Mouse (Mus musculus) liver, embryonic 14.5 days (tissue): ENCODE data around the gene Ttll8. TPM values are rescaled to one million over a fixed set of nuclear protein-coding genes. Genes with fewer than 3 reads are reported as not detected.

Experiments
- ATAC-seq: fragments of 200-750 bp; cut with Nextera tagmentation; 2 replicates; pipeline ENCODE4 v1.8.0; 2017; ENCODE audit warnings: moderate number of reproducible peaks, mild to moderate bottlenecking, moderate library complexity; ENCODE audit not compliant: insufficient read depth
- DNase-seq, 3 experiments: peaks; one replicate each; pipeline ENCODE4 v3.0.0-alpha.2; 2012 to 2013; ENCODE audit warnings: low read depth in 3 of 3, low spot score in 3 of 3
- H3K27ac ChIP-seq: fragments of 300-500 bp; sonication (generic); 2 replicates; pipeline ENCODE4 v1.5.1; 2014; ENCODE audit warnings: moderate library complexity, mild to moderate bottlenecking, control low read depth, inconsistent platforms
- H3K27me3 ChIP-seq: fragments of 300-500 bp; sonication (generic); 2 replicates; pipeline ENCODE4 v1.6.1; 2014; ENCODE audit warnings: mild to moderate bottlenecking, low read length, moderate library complexity; ENCODE audit not compliant: control insufficient read depth, insufficient read depth
- H3K36me3 ChIP-seq: fragments of 300-500 bp; sonication (generic); replicated peaks from 2 replicates; pipeline ENCODE4 v1.6.1; 2014; ENCODE audit warnings: low read depth; ENCODE audit not compliant: control insufficient read depth, insufficient read depth
- H3K4me1 ChIP-seq, 2 experiments: fragments of 200-500 bp in 1 of 2; fragments of 300-500 bp in 1 of 2; sonication (generic) in 1 of 2; replicated peaks; 2 replicates each; pipeline ENCODE4 v1.6.1; 2012 to 2014; ENCODE audit warnings: antibody characterized with exemption in 1 of 2, inconsistent platforms in 1 of 2, low read length in 1 of 2; ENCODE audit not compliant: control insufficient read depth in 2 of 2, insufficient read depth in 2 of 2
- H3K4me2 ChIP-seq: fragments of 300-500 bp; sonication (generic); 2 replicates; pipeline ENCODE4 v1.6.1; 2014; ENCODE audit warnings: low read depth, mild to moderate bottlenecking, control low read depth, moderate library complexity
- H3K4me3 ChIP-seq, 2 experiments: fragments of 200-500 bp in 1 of 2; fragments of 300-500 bp in 1 of 2; sonication (generic) in 1 of 2; 2 replicates each; pipeline ENCODE4 v1.5.1; 2012 to 2014; ENCODE audit warnings: low read depth in 2 of 2, low read length in 2 of 2, mild to moderate bottlenecking in 2 of 2, control low read depth in 1 of 2, inconsistent platforms in 1 of 2, moderate library complexity in 1 of 2; ENCODE audit not compliant: insufficient read depth in 1 of 2
- H3K9ac ChIP-seq: fragments of 300-500 bp; sonication (generic); replicated peaks from 2 replicates; pipeline ENCODE4 v1.6.1; 2014; ENCODE audit warnings: mild to moderate bottlenecking, control low read depth, moderate library complexity
- H3K9me3 ChIP-seq: fragments of 300-500 bp; sonication (generic); 2 replicates; pipeline ENCODE4 v1.6.1; 2016; ENCODE audit warnings: low read length, mixed read lengths; ENCODE audit not compliant: control insufficient read depth
- CTCF ChIP-seq: IDR thresholded peaks from 2 replicates; pipeline ENCODE4 v1.5.1; 2016; ENCODE audit warnings: antibody characterized with exemption, low read depth, control low read depth
- EP300 ChIP-seq: IDR thresholded peaks from 2 replicates; pipeline ENCODE4 v1.6.1; 2016; ENCODE audit warnings: antibody characterized with exemption, low read depth
- WGBS: fragments of 180-500 bp; shearing (Covaris S2); extraction: QIAGEN DNeasy Blood & Tissue Kit; methylation state at CpG from one replicate; pipeline ENCODE4 v1.1.7; 2014; ENCODE audit not compliant: insufficient replicate concordance; 5-methylcytosine and 5-hydroxymethylcytosine counted together
- polyA plus RNA-seq, 2 experiments: library from polyadenylated mRNA; depleted of rRNA in 1 of 2; stranded (reverse) in 1 of 2; unstranded in 1 of 2; fragments of >200 nt; fragmentation: Nextera tagmentation in 1 of 2; extraction: Ambion mirVana in 1 of 2; gene quantifications; 2 replicates each; pipeline versions ENCODE4 v1.2.1 to v1.2.3; 2012 to 2014

Ttll8 gene
- polyA plus RNA-seq, 2 experiments = not detected

- Histone ChIP-seq H3K27ac (no peak overlapping the region), H3K4me2 (no peak overlapping the region), H3K9ac (no peak overlapping the region), H3K27me3 (no peaks in the 10 kb centered on the region; the same call in 1 of the 2 replicates), H3K36me3 (no peaks in the 10 kb centered on the region), H3K9me3 (no peaks in the 10 kb centered on the region), H3K4me1 (no peaks in the 10 kb centered on the region), H3K4me3 (no peak overlapping the region)
- no peak for ATAC-seq
- TF ChIP-seq EP300 (no peak), CTCF (no peak)
- WGBS = 42% methylated on average over 8 of the region's 8 CpGs
- DNase-seq = no peak
Observed at GRCm38 (mm10) chr15:88843486-88844097, 110.6 kb downstream of the Ttll8 start.

GRCm38 (mm10) chr15:88842300-88842673, 111.9 kb downstream of the Ttll8 start:
- Histone ChIP-seq H3K9me3 (no peaks in the 10 kb centered on the region), H3K4me1 (0 out of 4 replicates have a peak, but pooled peaks cover 0 to 3% of the 10 kb centered on the region in 2 experiments), H3K9ac (no peak overlapping the region), H3K4me3 (no peak overlapping the region), H3K27me3 (no peaks in the 10 kb centered on the region; the same call in 1 of the 2 replicates), H3K27ac (no peak overlapping the region), H3K36me3 (no peaks in the 10 kb centered on the region), H3K4me2 (no peak overlapping the region)
- TF ChIP-seq EP300 (no peak), CTCF (no peak)
- ATAC-seq (no peak), DNase-seq (no peak)
- WGBS = 40% methylated on average over 3 of the region's 3 CpGs

GRCm38 (mm10) chr15:88841580-88842299, 112.5 kb downstream of the Ttll8 start:
- no peak overlapping the region for H3K4me3 ChIP-seq
- no peaks in the 10 kb centered on the region for H3K36me3 ChIP-seq
- DNase-seq = no peak
- TF ChIP-seq CTCF (no peak), EP300 (no peak)
- H3K4me2 ChIP-seq = no peak overlapping the region
- no peaks in the 10 kb centered on the region for H3K9me3 ChIP-seq
- no peak for ATAC-seq
- no peak overlapping the region for H3K27ac ChIP-seq
- 0 out of 4 replicates have a peak, but pooled peaks cover 0 to 4% of the 10 kb centered on the region in 2 experiments for H3K4me1 ChIP-seq
- H3K9ac ChIP-seq = no peak overlapping the region
- no peaks in the 10 kb centered on the region; the same call in 1 of the 2 replicates for H3K27me3 ChIP-seq
- 73% methylated on average over 3 of the region's 3 CpGs for WGBS

DNA sequence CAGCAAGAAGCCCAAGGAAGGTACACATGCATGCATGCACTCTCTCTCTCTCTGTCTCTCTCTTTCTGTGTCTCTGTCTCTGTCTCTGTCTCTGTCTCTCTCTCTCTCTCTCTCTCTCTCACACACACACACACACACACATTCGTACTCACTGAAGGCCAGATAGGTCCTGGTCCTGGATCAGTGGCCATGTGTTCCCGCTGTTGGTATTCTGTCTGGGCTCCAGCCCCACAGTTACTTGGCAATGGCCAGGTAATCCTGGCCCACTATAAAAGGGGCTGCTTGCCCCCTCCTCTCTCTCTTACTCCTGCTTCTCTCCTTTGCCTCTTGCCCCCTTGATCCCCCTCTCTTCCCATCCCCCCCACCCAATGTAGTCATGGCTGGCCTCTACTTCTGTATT, 113.1 kb downstream of the Ttll8 start:
- H3K27me3 ChIP-seq = no peaks in the 10 kb centered on the region; the same call in 1 of the 2 replicates
- H3K36me3 ChIP-seq = no peaks in the 10 kb centered on the region
- 64% methylated on average over 2 of the region's 2 CpGs for WGBS
- no peak overlapping the region for H3K9ac ChIP-seq
- TF ChIP-seq CTCF (no peak), EP300 (no peak)
- no peak overlapping the region for H3K4me3 ChIP-seq
- no peaks in the 10 kb centered on the region for H3K9me3 ChIP-seq
- 0 out of 4 replicates have a peak, but pooled peaks cover 0 to 7% of the 10 kb centered on the region in 2 experiments for H3K4me1 ChIP-seq
- DNase-seq (no peak), ATAC-seq (no peak)
- H3K27ac ChIP-seq = no peak overlapping the region
- H3K4me2 ChIP-seq = no peak overlapping the region

Other genes starting within 250 kb of the Ttll8 start
- gene Brd1, start 220.2 kb downstream of the Ttll8 start, polyA plus RNA-seq (2012; rRNA removed) = 4.1 and 6.1 TPM in 2 replicates
- gene Brd1, start 220.2 kb downstream of the Ttll8 start, polyA plus RNA-seq (2014; fragmentation: Nextera tagmentation; extraction: Ambion mirVana) = 5.5 and 7.1 TPM in 2 replicates
- 5.9 and 8.0 TPM in 2 replicates for gene Zbed4, start 202.8 kb downstream of the Ttll8 start, polyA plus RNA-seq (2012; rRNA removed)
- 11.4 and 11.5 TPM in 2 replicates for gene Zbed4, start 202.8 kb downstream of the Ttll8 start, polyA plus RNA-seq (2014; fragmentation: Nextera tagmentation; extraction: Ambion mirVana)
- 4.9 and 5.2 TPM in 2 replicates for gene Alg12, start 135.1 kb downstream of the Ttll8 start, polyA plus RNA-seq (2012; rRNA removed)
- 4.9 and 5.9 TPM in 2 replicates for gene Alg12, start 135.1 kb downstream of the Ttll8 start, polyA plus RNA-seq (2014; fragmentation: Nextera tagmentation; extraction: Ambion mirVana)
- 16.2 and 25.4 TPM in 2 replicates for gene Creld2, start 134.8 kb downstream of the Ttll8 start, polyA plus RNA-seq (2012; rRNA removed)
- 34.1 and 38.6 TPM in 2 replicates for gene Creld2, start 134.8 kb downstream of the Ttll8 start, polyA plus RNA-seq (2014; fragmentation: Nextera tagmentation; extraction: Ambion mirVana)
- 3.1 and 5.0 TPM in 2 replicates for gene Pim3, start 92.2 kb downstream of the Ttll8 start, polyA plus RNA-seq (2012; rRNA removed)
- gene Pim3, start 92.2 kb downstream of the Ttll8 start, polyA plus RNA-seq (2014; fragmentation: Nextera tagmentation; extraction: Ambion mirVana) = 8.1 and 8.5 TPM in 2 replicates
- 0.02 TPM in 1 of 2 replicates, not detected in the other for gene Mlc1, start 24.6 kb upstream of the Ttll8 start, polyA plus RNA-seq (2012; rRNA removed)
- gene Mlc1, start 24.6 kb upstream of the Ttll8 start, polyA plus RNA-seq (2014; fragmentation: Nextera tagmentation; extraction: Ambion mirVana) = 0.13 TPM in 1 of 2 replicates, not detected in the other
- gene Mov10l1, start 28.5 kb upstream of the Ttll8 start, polyA plus RNA-seq (2012; rRNA removed) = not detected in 2 replicates
- not detected in 2 replicates for gene Mov10l1, start 28.5 kb upstream of the Ttll8 start, polyA plus RNA-seq (2014; fragmentation: Nextera tagmentation; extraction: Ambion mirVana)
- 0.01 TPM in 2 replicates for gene Panx2, start 105.3 kb upstream of the Ttll8 start, polyA plus RNA-seq (2012; rRNA removed)
- gene Panx2, start 105.3 kb upstream of the Ttll8 start, polyA plus RNA-seq (2014; fragmentation: Nextera tagmentation; extraction: Ambion mirVana) = not detected in 2 replicates
- gene Trabd, start 120.7 kb upstream of the Ttll8 start, polyA plus RNA-seq (2012; rRNA removed) = 8.3 and 8.4 TPM in 2 replicates
- gene Trabd, start 120.7 kb upstream of the Ttll8 start, polyA plus RNA-seq (2014; fragmentation: Nextera tagmentation; extraction: Ambion mirVana) = 13.0 and 13.7 TPM in 2 replicates
- 8.9 TPM in 2 replicates for gene Selenoo, start 134.7 kb upstream of the Ttll8 start, polyA plus RNA-seq (2012; rRNA removed)
- 7.4 and 9.0 TPM in 2 replicates for gene Selenoo, start 134.7 kb upstream of the Ttll8 start, polyA plus RNA-seq (2014; fragmentation: Nextera tagmentation; extraction: Ambion mirVana)
- 12.0 and 13.6 TPM in 2 replicates for gene Tubgcp6, start 168.7 kb upstream of the Ttll8 start, polyA plus RNA-seq (2012; rRNA removed)
- 6.3 and 7.7 TPM in 2 replicates for gene Tubgcp6, start 168.7 kb upstream of the Ttll8 start, polyA plus RNA-seq (2014; fragmentation: Nextera tagmentation; extraction: Ambion mirVana)
- gene Hdac10, start 174.3 kb upstream of the Ttll8 start, polyA plus RNA-seq (2012; rRNA removed) = 8.1 and 8.5 TPM in 2 replicates
- gene Hdac10, start 174.3 kb upstream of the Ttll8 start, polyA plus RNA-seq (2014; fragmentation: Nextera tagmentation; extraction: Ambion mirVana) = 5.3 and 6.3 TPM in 2 replicates
- gene Mapk12, start 186.3 kb upstream of the Ttll8 start, polyA plus RNA-seq (2012; rRNA removed) = 1.7 and 1.8 TPM in 2 replicates
- gene Mapk12, start 186.3 kb upstream of the Ttll8 start, polyA plus RNA-seq (2014; fragmentation: Nextera tagmentation; extraction: Ambion mirVana) = 1.1 TPM in 2 replicates
- gene Mapk11, start 195.2 kb upstream of the Ttll8 start, polyA plus RNA-seq (2012; rRNA removed) = 0.84 TPM in 2 replicates
- gene Mapk11, start 195.2 kb upstream of the Ttll8 start, polyA plus RNA-seq (2014; fragmentation: Nextera tagmentation; extraction: Ambion mirVana) = 0.49 and 0.83 TPM in 2 replicates
- 21.6 and 23.7 TPM in 2 replicates for gene Plxnb2, start 226.4 kb upstream of the Ttll8 start, polyA plus RNA-seq (2012; rRNA removed)
- gene Plxnb2, start 226.4 kb upstream of the Ttll8 start, polyA plus RNA-seq (2014; fragmentation: Nextera tagmentation; extraction: Ambion mirVana) = 16.4 and 18.3 TPM in 2 replicates
- 4.5 TPM in 2 replicates for gene Dennd6b, start 242.1 kb upstream of the Ttll8 start, polyA plus RNA-seq (2012; rRNA removed)
- 1.6 and 2.4 TPM in 2 replicates for gene Dennd6b, start 242.1 kb upstream of the Ttll8 start, polyA plus RNA-seq (2014; fragmentation: Nextera tagmentation; extraction: Ambion mirVana)